Mouse (Mus musculus) bone marrow macrophage, adult 2 months (primary cell): ENCODE results near the gene Chd6. TPM values are rescaled to one million over a fixed set of nuclear protein-coding genes. Genes with fewer than 3 reads are reported as not detected.

Experiments used
- H3K27ac ChIP-seq: 2 replicates; pipeline ENCODE4 v1.5.1; 2012; ENCODE audit warnings: low read depth, low read length; ENCODE audit not compliant: insufficient read depth
- H3K4me1 ChIP-seq: 2 replicates; pipeline ENCODE4 v1.6.1; 2012; ENCODE audit warnings: low read length; ENCODE audit not compliant: control insufficient read depth, insufficient read depth
- H3K4me3 ChIP-seq: 2 replicates; pipeline ENCODE4 v1.5.1; 2012; ENCODE audit warnings: mild to moderate bottlenecking, low read length, moderate library complexity; ENCODE audit not compliant: insufficient read depth
- CTCF ChIP-seq: IDR thresholded peaks from 2 replicates; pipeline ENCODE4 v1.5.1; 2012; ENCODE audit warnings: low read depth, mild to moderate bottlenecking, low read length, moderate library complexity
- POLR2A ChIP-seq: IDR thresholded peaks from 2 replicates; pipeline ENCODE4 v1.6.1; 2012; ENCODE audit warnings: mild to moderate bottlenecking, low read depth, low read length, borderline replicate concordance
- polyA plus RNA-seq: library from polyadenylated mRNA; stranded (reverse); fragments of >200 nt; gene quantifications from 2 replicates; pipeline ENCODE4 v1.2.4, GENCODE M21; 2012; ENCODE audit not compliant: missing spikeins, insufficient read depth, insufficient read length

Gene Chd6
- polyA plus RNA-seq = 16.2 and 24.2 TPM in 2 replicates

DNA sequence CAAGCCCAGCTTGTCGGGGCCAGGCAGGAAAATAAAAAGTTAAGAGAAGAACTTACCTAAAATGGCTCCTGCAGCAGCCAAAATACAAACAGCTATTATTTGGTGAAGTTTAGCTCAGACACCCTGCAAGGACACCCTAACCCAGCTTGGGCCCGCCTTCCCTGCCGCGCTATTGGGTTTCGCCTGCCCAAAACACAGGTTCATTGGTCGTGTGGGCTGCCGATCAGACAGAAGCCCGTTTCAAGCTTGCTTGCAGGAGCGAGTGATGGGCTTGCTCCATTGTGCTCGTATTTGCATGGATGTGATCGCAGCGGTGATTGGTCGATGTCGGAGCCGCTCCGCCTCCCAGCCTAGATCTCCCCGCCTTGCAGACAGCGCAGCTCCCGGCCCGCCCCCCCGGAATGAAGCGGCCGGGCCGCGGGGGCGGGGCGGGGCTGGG lies at the start of gene Chd6:
TSS of gene Chd6 (minus strand) at position 143 of the 439 bp plus-strand sequence.
- Histone ChIP-seq H3K4me3 (peak within 1 kb of the TSS; percentile 94), H3K4me1 (peaks cover 12% of the 10 kb centered on the region), H3K27ac (peak within 1 kb of the TSS; percentile 70)
- no peak for TF ChIP-seq CTCF
- TF ChIP-seq POLR2A = no peak

DNA sequence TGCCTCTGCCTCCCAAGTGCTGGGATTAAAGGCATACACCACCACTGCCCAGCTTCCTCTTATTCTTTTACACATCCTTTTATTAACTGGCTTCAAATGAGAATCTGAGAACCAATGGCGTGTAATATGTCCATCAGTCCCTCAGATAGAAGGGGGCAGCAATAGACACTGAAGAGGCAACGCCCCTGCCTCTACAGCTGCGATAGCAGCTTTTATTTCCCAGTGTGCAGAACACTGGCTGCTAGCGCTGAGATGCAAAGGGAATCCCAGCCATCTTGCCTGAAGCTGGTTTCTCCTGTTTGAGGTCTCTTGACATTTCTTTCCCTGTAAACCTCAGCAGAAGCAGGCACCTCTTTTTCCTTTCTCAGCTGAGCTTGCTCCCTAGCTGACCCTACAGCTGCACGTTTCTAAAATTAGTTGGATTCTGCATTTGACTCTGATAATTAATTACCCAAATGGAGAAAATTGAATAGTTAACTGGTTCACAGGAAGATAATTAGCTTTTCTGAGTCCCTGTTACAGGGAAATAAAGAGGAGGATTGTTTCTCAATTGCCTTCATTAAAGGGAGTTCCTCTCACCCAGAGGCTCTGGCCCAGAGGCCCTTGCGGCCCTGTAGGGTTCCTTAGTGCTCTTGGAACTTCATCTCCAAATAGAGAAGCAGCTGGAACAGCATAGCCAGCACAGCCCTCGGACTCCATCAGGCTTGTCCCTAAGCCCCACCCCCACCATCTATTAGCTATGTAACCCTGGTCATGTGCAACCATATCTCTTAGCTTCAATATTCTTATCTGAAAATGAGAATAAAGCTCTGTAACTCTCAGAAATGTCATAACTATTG lies 41.3 kb upstream of the Chd6 start:
- H3K4me3 ChIP-seq = no peak overlapping the region
- no peaks in the 10 kb centered on the region for H3K4me1 ChIP-seq
- no peak for TF ChIP-seq CTCF
- no peak for TF ChIP-seq POLR2A
- H3K27ac ChIP-seq = no peak overlapping the region

DNA sequence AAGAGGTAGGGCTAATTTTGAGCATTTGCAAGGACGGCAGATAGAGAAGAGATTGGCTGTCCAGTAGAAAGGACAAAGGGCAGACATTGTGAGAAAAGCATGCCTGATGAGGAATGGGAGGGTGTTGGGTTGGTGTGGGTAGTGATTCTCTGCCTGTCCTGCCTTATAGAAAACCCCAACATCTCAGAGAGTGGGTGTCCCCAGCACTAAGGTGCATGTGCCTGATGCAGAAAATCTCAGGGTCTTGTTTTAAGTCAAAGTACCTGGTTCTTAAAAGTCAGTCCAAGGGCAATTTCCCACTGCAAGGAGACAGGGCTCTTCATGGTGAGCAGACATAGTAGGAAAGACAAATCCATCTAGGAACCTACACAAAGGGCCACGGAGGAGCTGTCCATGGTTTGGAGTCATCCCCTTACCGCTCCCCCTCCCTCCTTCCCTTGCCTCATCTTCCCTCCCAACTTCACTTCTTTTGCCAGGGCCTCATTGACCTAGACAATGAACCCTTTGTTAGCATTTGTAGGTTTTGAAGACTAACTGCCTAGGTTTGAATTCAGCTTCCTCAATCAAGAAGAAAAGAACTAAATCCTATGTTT lies 39.6 kb upstream of the Chd6 start:
- no peaks in the 10 kb centered on the region for H3K4me1 ChIP-seq
- no peak overlapping the region for H3K4me3 ChIP-seq
- no peak for TF ChIP-seq CTCF
- no peak for TF ChIP-seq POLR2A
- no peak overlapping the region for H3K27ac ChIP-seq

DNA sequence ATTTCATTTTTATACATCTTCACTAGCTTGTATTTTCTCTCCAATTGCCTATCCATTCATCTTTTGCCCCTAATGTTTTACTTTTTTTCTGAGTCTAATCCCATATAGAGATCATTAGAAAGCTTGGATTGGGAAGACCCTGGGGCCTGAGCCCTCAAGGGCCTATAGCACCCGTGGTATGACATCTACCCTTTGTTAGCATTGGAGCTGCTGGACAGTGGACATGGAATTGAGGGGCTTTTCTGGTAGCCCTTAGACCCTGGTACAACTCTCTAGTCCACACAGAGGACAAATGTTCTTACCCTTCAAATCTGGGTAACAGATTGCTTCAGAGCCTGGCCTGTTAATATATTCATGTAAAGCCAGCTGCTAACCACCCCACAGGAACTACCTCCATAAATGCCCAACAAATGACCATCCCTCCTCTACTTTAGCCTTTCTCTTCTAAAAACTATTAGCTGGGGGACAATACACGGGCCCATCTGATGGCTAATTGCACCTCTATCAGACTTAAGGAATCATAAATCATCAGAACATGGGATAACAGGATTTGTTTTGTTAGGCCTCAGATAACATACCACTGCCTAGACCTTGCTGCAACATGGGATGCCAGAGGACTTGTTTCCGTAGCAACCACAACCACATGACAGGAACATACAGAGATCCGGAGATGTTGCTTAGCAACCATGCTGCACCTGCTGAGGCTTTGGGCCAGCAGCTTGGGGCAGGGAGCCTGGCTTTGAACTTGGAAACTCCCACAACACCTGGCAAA lies 39.0 kb upstream of the Chd6 start:
- H3K27ac ChIP-seq = no peak overlapping the region
- TF ChIP-seq CTCF (no peak), POLR2A (no peak)
- no peaks in the 10 kb centered on the region for H3K4me1 ChIP-seq
- no peak overlapping the region for H3K4me3 ChIP-seq

DNA sequence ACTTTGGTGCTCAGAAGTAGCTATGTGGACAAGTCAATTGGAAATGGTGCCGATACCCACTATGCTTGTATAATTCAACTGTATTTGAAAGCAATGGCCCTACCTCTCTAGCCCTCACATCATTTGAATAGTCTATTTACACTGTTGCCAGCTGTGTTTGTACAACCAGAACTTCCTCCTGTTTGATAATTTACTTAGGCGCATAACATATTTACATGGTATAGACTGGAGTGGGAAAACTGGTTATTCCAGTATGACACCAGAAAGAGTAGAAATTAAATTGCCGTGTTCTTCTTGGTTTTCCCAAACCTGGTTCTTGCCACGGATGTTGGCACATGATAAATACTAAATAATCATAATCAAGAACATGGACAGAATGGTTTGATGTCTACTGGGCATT lies 35.9 kb upstream of the Chd6 start:
- H3K4me1 ChIP-seq = no peaks in the 10 kb centered on the region
- H3K4me3 ChIP-seq = no peak overlapping the region
- TF ChIP-seq POLR2A = no peak
- no peak for TF ChIP-seq CTCF
- no peak overlapping the region for H3K27ac ChIP-seq

DNA sequence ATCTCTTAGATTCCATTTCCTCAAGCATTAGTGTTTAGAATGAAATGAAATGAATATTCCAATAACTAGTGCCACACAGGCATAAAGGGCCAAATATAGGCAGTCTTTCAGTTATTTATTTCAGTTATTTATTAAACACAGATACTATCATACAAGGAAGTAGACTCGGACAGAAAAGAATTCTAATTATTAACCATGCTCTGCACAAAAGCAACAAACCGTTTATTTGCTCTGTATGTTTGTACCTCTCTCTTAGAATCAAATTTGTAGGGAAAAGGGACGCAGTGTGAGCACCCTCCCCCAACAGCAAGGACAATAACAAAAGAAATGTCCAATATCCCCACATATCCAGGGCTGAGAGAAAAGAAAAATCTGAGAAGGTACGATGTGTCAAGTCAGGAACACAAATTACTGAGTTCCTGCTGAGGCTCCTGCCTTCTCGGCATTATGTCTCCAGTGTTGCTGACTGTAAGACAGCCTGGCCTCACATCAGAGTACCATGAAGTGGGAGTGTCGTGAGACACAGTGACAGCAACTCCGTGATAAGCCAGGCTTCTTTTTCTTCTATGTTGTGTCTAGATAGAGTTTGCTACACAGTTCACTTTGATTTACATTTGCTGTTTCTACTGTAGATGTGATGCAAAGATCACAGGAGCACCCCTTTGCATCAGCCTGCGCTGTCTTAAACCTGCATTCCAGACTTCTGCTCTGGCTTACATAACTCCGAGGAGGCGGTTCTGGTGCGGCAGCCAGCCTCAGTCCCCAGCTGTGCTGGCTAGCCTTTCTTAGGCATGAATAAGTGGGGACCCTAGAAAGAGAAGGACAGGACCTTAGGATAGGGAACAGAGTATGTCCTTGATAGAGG lies 30.0 kb upstream of the Chd6 start:
- no peak overlapping the region for H3K27ac ChIP-seq
- H3K4me3 ChIP-seq = no peak overlapping the region
- no peak for TF ChIP-seq POLR2A
- no peak for TF ChIP-seq CTCF
- no peaks in the 10 kb centered on the region for H3K4me1 ChIP-seq

DNA sequence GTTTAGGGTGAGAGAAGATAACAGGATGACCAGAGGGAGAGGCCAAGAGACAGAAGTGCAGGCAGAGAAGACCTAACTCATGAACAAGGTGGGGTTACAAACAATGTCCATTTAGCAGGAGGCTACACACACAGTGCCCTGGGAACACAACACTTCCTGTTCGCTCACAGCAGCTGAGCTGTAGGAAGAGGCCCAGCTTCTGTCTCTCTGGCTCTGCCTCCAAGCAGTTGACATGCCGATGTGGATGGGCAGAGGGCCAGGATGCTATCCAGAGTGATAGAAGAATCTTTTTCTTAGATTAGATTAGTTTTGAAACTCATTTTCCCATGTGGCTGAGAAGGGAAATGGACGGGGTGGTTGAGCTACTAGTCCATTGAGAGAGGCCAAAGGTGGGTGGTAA lies 28.1 kb upstream of the Chd6 start:
- H3K27ac ChIP-seq = no peak overlapping the region
- TF ChIP-seq CTCF = no peak
- no peak overlapping the region for H3K4me3 ChIP-seq
- H3K4me1 ChIP-seq = no peaks in the 10 kb centered on the region

DNA sequence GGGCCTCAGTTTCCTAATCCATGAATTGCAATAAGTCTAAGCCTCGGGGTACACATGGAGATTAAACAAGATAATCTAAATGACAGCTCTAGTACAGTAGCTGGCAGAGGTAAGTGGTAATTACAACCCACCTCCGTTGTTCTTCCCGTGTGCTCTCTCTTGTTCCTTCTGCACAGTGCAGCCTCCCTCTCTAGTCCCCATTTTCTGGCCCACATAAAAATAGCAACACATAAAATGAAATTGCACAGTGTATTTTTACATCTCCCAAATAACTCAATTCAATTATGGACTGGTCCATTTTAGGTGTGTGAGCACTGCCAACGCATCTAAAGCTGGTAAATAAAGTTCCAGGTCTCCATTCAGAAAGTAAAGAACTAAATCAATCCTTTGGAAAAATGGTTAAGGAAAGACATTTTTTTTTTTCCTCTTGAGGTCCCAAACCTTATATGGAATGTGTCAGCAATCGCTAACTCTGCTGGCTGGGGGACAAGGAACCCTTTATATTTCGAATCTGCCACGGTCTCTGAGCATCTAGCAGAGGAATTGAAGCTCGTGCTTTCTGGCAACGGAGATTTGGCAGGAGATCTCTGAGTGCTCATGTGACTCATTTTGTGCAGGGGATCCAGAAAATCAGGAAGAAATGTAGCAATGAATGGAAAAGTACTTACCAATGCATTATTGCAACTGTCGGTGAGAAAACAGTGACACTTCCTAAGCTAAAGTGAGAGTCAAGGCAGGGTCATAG lies 19.7 kb upstream of the Chd6 start:
- H3K27ac ChIP-seq = no peak overlapping the region
- H3K4me1 ChIP-seq = no peaks in the 10 kb centered on the region
- no peak for TF ChIP-seq POLR2A
- TF ChIP-seq CTCF = no peak
- no peak overlapping the region for H3K4me3 ChIP-seq

DNA sequence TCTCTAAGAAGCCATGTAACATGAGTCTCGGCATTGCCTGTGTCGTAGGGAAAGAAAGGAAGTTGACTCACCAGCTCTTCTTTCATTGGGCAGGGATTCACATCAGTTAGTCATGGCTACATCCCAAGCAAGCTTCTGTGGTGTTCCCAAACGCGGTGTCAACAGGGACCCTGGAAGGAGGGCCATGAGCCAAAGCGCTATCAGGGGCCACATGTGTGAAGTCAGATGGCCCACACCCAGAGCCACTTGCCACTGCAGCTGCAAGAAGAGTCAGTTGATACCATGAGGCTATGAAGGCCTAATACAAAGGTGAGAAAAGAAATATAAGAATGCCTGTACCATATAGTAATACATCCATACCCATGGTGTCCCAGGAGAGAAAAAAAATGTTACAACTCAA lies 3.1 kb upstream of the Chd6 start:
- H3K4me1 ChIP-seq = peaks cover 8% of the 10 kb centered on the region
- no peak overlapping the region for H3K27ac ChIP-seq
- no peak overlapping the region for H3K4me3 ChIP-seq
- TF ChIP-seq POLR2A (no peak), CTCF (no peak)
